Mouse (Mus musculus) embryonic stem cell, embryonic (primary cell): Measurements from ENCODE around the gene Anapc2.

Experiments used
- CTCF ChIA-PET, 4 experiments: fragments of 300-600 bp in 2 of 4; fragments of 350-600 bp in 2 of 4; sonication (Branson Sonifier 250); formaldehyde crosslinking; loops; one replicate each; lab custom pipeline; 2022; ENCODE audit warnings: inconsistent platforms in 2 of 4; lab: Charles Lee
- POLR2A ChIA-PET, 4 experiments: fragments of 300-600 bp in 2 of 4; fragments of 350-600 bp in 2 of 4; sonication (Branson Sonifier 250); formaldehyde crosslinking; loops; one replicate each; lab custom pipeline; 2022; ENCODE audit warnings: antibody characterized with exemption in 4 of 4, inconsistent platforms in 1 of 4; lab: Charles Lee

The Anapc2 gene

GRCm38 (mm10) chr2:25271827-25272511, at the start of gene Anapc2, which contains the start of gene Ssna1:
TSS of gene Anapc2 (plus strand) at chr2:25272478.
TSS of gene Ssna1 (minus strand) at chr2:25272438.
- POLR2A ChIA-PET: interaction anchor here (0.6 to 75.9 kb wide), 77 partner anchors 9 to 1174 kb away, joined by 3 to 2347 read pairs (median 4); partner anchors contain the start of genes Tprn (in 4 of the 4), Lrrc26 (in 3 of the 4), Man1b1 (in 3 of the 4) and Tubb4b (in 3 of the 4)
- CTCF ChIA-PET: interaction anchor here (0.6 to 2.5 kb wide), 32 partner anchors 9 to 806 kb away, joined by 3 to 11 read pairs (median 3); partner anchors contain the start of genes Nrarp (in 1 of the 4), Tprn (in 1 of the 4) and Traf2 (in 1 of the 4)

DNA sequence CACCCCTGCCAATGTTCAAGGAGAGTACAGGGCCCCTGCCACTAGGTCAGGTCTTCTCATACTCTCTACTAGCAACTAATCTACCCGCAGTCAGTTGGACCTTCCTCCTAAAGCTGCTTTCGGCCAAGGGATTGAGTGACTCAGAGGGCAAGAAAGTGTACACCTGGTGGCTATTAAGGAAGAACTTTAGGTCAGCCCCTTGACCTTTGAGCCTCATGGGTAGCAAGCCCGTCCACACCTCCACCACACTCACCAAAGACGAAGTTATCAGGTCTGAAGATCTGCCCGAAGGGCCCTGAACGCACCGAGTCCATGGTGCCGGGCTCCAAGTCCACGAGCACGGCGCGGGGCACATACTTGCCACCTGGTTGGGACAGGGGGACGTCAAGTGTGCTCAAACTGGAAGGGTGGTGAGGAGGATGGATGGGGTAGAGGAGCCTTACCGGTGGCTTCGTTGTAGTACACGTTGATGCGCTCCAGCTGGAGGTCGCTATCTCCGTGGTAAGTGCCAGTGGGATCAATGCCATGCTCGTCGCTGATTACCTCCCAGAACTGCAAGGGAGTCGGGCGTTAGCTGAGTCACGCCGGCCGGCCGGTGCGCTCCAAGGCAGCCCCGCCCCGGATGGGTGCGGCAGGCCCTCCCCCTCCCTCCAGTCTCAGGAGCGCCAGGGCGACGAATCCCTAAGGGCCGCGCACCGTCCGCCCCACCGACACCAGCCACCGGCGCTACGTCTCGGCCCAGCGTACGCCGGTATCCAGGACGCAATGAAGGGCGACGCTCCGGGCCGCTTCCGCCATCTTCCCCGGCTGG, 48.4 kb upstream of the Anapc2 start:
- ChIA-PET CTCF (interaction anchor here in 1 of 4 experiments (1.3 to 1.8 kb wide), 3 partner anchors 39 to 205 kb away, joined by 3 to 5 read pairs (median 4); partner anchors contain the start of genes Abca2, Nrarp and Tprn), POLR2A (interaction anchor here (0.6 to 75.9 kb wide), 73 partner anchors 10 to 760 kb away, joined by 3 to 2347 read pairs (median 5); partner anchors contain the start of genes Tor4a (in 4 of the 4), AL732309.1 (in 3 of the 4), Anapc2 (in 3 of the 4) and Cysrt1 (in 3 of the 4))

DNA sequence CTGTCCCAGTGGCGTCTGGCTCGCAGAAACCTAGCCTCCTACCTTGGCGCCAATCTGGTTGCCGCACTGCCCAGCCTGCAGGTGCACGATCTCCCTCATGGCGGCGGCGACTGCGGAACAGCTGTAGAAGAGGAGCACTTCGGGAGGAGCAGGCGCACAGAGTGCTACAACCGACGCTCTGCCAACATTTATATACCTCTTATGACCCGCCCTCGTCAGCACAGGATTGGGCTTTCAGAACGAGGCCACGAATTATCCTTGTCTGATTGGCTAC, 47.8 kb upstream of the Anapc2 start, which contains the start of gene Tubb4b:
TSS of gene Tubb4b (minus strand) at position 211 of the 274 bp plus-strand sequence.
- POLR2A ChIA-PET: interaction anchor here (0.5 to 75.9 kb wide), 78 partner anchors 10 to 1127 kb away, joined by 3 to 2347 read pairs (median 5); partner anchors contain the start of genes Tor4a (in 4 of the 4), AL732309.1 (in 3 of the 4), Anapc2 (in 3 of the 4) and Nelfb (in 3 of the 4)
- CTCF ChIA-PET: interaction anchor here in 2 of 4 experiments (0.6 to 1.8 kb wide), 10 partner anchors 13 to 357 kb away, joined by 3 to 9 read pairs (median 4); partner anchors contain the start of genes Abca2 (in 1 of the 2), Ajm1 (in 1 of the 2), Cysrt1 (in 1 of the 2) and Nelfb (in 1 of the 2)

GRCm38 (mm10) chr2:25224766-25225752, 47.2 kb upstream of the Anapc2 start:
- ChIA-PET CTCF (interaction anchor here in 2 of 4 experiments (0.6 to 1.8 kb wide), 12 partner anchors 14 to 357 kb away, joined by 3 to 9 read pairs (median 4); partner anchors contain the start of genes Abca2 (in 1 of the 2), Ajm1 (in 1 of the 2), Cysrt1 (in 1 of the 2) and Nelfb (in 1 of the 2)), POLR2A (interaction anchor here (0.5 to 75.9 kb wide), 91 partner anchors 9 to 1282 kb away, joined by 3 to 2347 read pairs (median 5); partner anchors contain the start of genes AL732309.1 (in 4 of the 4), Tor4a (in 4 of the 4), Anapc2 (in 3 of the 4) and Nelfb (in 3 of the 4))

GRCm38 (mm10) chr2:25225811-25226379, 46.4 kb upstream of the Anapc2 start:
- ChIA-PET CTCF (interaction anchor here in 1 of 4 experiments (1.2 to 1.8 kb wide), 5 partner anchors 15 to 356 kb away, joined by 3 to 6 read pairs (median 4); partner anchors contain the start of genes Ajm1 and Nelfb), POLR2A (interaction anchor here (0.7 to 75.9 kb wide), 47 partner anchors 2 to 618 kb away, joined by 3 to 2347 read pairs (median 7); partner anchors contain the start of genes AL732309.1 (in 4 of the 4), Tor4a (in 4 of the 4), Nelfb (in 3 of the 4) and Rnf224 (in 3 of the 4))

DNA sequence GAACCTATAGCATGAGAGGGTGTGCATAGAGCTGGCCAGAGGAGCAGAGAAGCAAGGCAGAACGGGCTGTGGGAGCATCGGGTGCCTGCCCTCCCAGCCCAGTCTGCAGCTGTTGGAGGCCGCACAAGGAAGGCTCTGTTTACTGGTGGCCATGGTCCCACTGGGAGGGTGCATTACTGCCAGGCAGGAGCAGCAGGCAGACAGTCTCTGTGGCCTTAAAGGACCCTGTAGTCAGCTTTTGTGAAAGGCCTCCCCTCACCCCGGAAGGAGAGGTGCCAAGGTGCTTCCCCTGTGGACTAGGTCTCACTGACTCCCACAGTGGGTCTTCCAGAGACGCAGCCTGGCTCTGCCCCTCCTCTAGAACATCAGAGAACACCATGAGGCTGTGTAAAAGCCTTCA, 45.4 kb upstream of the Anapc2 start:
- CTCF ChIA-PET: interaction anchor here in 2 of 4 experiments (1.0 to 5.3 kb wide), 8 partner anchors 8 to 200 kb away, joined by 3 to 54 read pairs (median 16); partner anchors contain the start of genes AL732309.1 (in 1 of the 2), Cysrt1 (in 1 of the 2), Fam166a (in 1 of the 2) and Rnf208 (in 1 of the 2)
- POLR2A ChIA-PET: interaction anchor here in 3 of 4 experiments (0.7 to 75.9 kb wide), 23 partner anchors 1 to 292 kb away, joined by 3 to 2347 read pairs (median 6); partner anchors contain the start of genes AL732309.1 (in 3 of the 3), Slc34a3 (in 3 of the 3), Tmem203 (in 3 of the 3) and Tor4a (in 3 of the 3)

- ChIA-PET CTCF (interaction anchor here (0.6 to 5.3 kb wide), 31 partner anchors 9 to 269 kb away, joined by 3 to 54 read pairs (median 7); partner anchors contain the start of genes Cysrt1 (in 3 of the 4), Rnf208 (in 3 of the 4), AL732309.1 (in 2 of the 4) and Rnf224 (in 2 of the 4)), POLR2A (interaction anchor here (0.5 to 75.9 kb wide), 34 partner anchors 0 to 1325 kb away, joined by 3 to 2347 read pairs (median 4); partner anchors contain the start of genes AL732309.1 (in 3 of the 4), Stpg3 (in 3 of the 4), Tmem203 (in 3 of the 4) and Anapc2 (in 2 of the 4))
These were observed 44.9 kb upstream of the Anapc2 start for GRCm38 (mm10) chr2:25227406-25227805.

DNA sequence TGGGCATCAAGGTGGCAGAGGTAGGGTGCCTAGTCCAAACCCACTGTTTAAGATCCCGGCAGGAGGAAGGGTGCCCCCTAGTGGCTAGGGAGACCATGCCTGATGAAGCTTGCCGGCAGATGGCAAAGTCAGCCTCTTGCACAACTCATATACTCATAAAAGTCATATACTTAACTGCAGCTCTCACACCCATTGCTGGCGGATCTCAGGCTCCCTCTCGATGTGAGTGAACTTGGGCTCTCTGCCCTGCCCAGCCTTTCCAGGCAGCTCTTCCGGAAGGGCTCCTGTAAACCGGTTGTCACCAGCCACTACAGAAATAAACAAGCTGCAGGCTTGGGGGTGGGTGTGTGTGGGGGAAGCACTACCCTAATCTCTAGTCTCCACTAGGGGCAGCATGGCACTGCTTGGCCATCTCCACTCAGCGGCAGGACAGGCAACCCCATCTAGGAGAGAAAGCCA, 43.8 kb upstream of the Anapc2 start:
- ChIA-PET CTCF (interaction anchor here (0.5 to 5.3 kb wide), 103 partner anchors 8 to 1231 kb away, joined by 3 to 54 read pairs (median 4); partner anchors contain the start of genes AL732309.1 (in 4 of the 4), Ssna1 (in 4 of the 4), Tor4a (in 4 of the 4) and Anapc2 (in 3 of the 4)), POLR2A (interaction anchor here (0.7 to 75.9 kb wide), 41 partner anchors 1 to 1324 kb away, joined by 3 to 2347 read pairs (median 4); partner anchors contain the start of genes Tprn (in 4 of the 4), AL732309.1 (in 3 of the 4), Tmem203 (in 3 of the 4) and Tor4a (in 3 of the 4))

GRCm38 (mm10) chr2:25228995-25229530, 43.2 kb upstream of the Anapc2 start:
- POLR2A ChIA-PET: interaction anchor here (0.6 to 75.9 kb wide), 36 partner anchors 2 to 295 kb away, joined by 3 to 2347 read pairs (median 4); partner anchors contain the start of genes Tprn (in 4 of the 4), AL732309.1 (in 3 of the 4), Tmem203 (in 3 of the 4) and Tor4a (in 3 of the 4)
- CTCF ChIA-PET: interaction anchor here (0.5 to 5.3 kb wide), 87 partner anchors 8 to 294 kb away, joined by 3 to 54 read pairs (median 5); partner anchors contain the start of genes Tor4a (in 4 of the 4), AL732309.1 (in 3 of the 4), Cysrt1 (in 3 of the 4) and Nrarp (in 3 of the 4)

GRCm38 (mm10) chr2:25229582-25229981, 42.7 kb upstream of the Anapc2 start:
- ChIA-PET CTCF (interaction anchor here (1.1 to 5.3 kb wide), 12 partner anchors 10 to 171 kb away, joined by 4 to 54 read pairs (median 12); partner anchors contain the start of genes AL732309.1 (in 1 of the 4), Cysrt1 (in 1 of the 4), Fam166a (in 1 of the 4) and Nrarp (in 1 of the 4)), POLR2A (interaction anchor here in 3 of 4 experiments (0.6 to 75.9 kb wide), 11 partner anchors 2 to 322 kb away, joined by 3 to 2347 read pairs (median 10); partner anchors contain the start of genes AL732309.1 (in 2 of the 3), Anapc2 (in 2 of the 3), Cysrt1 (in 2 of the 3) and Fam166a (in 2 of the 3))

GRCm38 (mm10) chr2:25230581-25230980, 41.7 kb upstream of the Anapc2 start:
- CTCF ChIA-PET: interaction anchor here in 2 of 4 experiments (0.6 to 5.3 kb wide), 6 partner anchors 11 to 205 kb away, joined by 4 to 54 read pairs (median 14); partner anchors contain the start of genes Cysrt1 (in 1 of the 2), Rnf208 (in 1 of the 2), Tmem203 (in 1 of the 2) and Tor4a (in 1 of the 2)
- POLR2A ChIA-PET: interaction anchor here (0.5 to 75.9 kb wide), 13 partner anchors 3 to 137 kb away, joined by 3 to 2347 read pairs (median 7); partner anchors contain the start of genes Cysrt1 (in 3 of the 4), Rnf208 (in 3 of the 4), AL732309.1 (in 2 of the 4) and Anapc2 (in 2 of the 4)

- POLR2A ChIA-PET: interaction anchor here (0.5 to 75.9 kb wide), 14 partner anchors 4 to 296 kb away, joined by 3 to 2347 read pairs (median 6); partner anchors contain the start of genes Cysrt1 (in 3 of the 4), Rnf208 (in 3 of the 4), AL732309.1 (in 2 of the 4) and Anapc2 (in 2 of the 4)
- CTCF ChIA-PET: interaction anchor here in 2 of 4 experiments (0.7 to 5.3 kb wide), 5 partner anchors 10 to 62 kb away, joined by 3 to 54 read pairs (median 5); partner anchors contain the start of genes Cysrt1 (in 1 of the 2), Rnf208 (in 1 of the 2) and Tmem203 (in 1 of the 2)
These were observed 41.2 kb upstream of the Anapc2 start for GRCm38 (mm10) chr2:25231038-25231437.

DNA sequence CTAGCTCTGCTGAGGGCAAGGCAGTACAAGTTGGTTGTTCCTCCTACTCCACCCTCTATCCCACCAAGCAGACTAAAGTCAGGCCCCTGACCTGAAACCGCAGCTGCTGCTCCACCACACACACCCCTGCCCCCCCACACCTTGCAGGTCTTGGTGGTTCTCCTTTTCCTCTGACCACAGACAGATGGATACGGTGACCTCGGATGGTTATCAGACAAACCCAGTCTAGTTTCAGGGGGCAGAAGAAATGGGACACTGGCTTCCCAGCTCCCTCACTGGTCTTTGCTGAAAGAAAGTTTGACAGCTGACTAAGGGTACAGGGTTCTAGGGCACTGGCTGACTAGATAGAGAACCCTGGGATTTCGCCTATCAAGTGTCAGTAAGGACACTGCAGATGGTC, 38.9 kb upstream of the Anapc2 start:
- CTCF ChIA-PET: interaction anchor here in 2 of 4 experiments (0.5 to 0.6 kb wide), 2 partner anchors 41 to 184 kb away, joined by 3 to 11 read pairs; no protein-coding TSS in a partner anchor
- POLR2A ChIA-PET: interaction anchor here in 3 of 4 experiments (0.7 to 75.9 kb wide), 7 partner anchors 6 to 160 kb away, joined by 4 to 2347 read pairs (median 1600); partner anchors contain the start of genes AL732309.1 (in 2 of the 3), Anapc2 (in 2 of the 3), Cysrt1 (in 2 of the 3) and Fam166a (in 2 of the 3)
